Mouse (Mus musculus) testis, adult 2 months (tissue): ENCODE measurements at regions not wholly inside any gene's neighbourhood (a gene's known extent, or its start where the extent isn't known, plus 50 kb on each side); places are given as distances from the start of the nearest gene placed in this dataset.

Source experiments
- H3K27ac ChIP-seq: fragments of 200-500 bp; 2 replicates; pipeline ENCODE4 v1.5.1; 2012; ENCODE audit warnings: low read depth, low read length; ENCODE audit not compliant: control insufficient read depth, insufficient read depth
- H3K27me3 ChIP-seq: fragments of 200-500 bp; 2 replicates; pipeline ENCODE4 v1.6.1; 2012; ENCODE audit warnings: mild to moderate bottlenecking, low read length, moderate library complexity; ENCODE audit not compliant: control insufficient read depth, insufficient read depth
- H3K36me3 ChIP-seq: fragments of 200-500 bp; 2 replicates; pipeline ENCODE4 v1.6.1; 2012; ENCODE audit warnings: mild to moderate bottlenecking, low read length; ENCODE audit not compliant: control insufficient read depth, insufficient read depth
- H3K4me1 ChIP-seq: fragments of 200-500 bp; 2 replicates; pipeline ENCODE4 v1.6.1; 2012; ENCODE audit warnings: low read length; ENCODE audit not compliant: control insufficient read depth, insufficient read depth
- H3K4me3 ChIP-seq: fragments of 200-500 bp; 2 replicates; pipeline ENCODE4 v1.5.1; 2012; ENCODE audit warnings: low read depth, mild to moderate bottlenecking, low read length, moderate library complexity, mixed read lengths; ENCODE audit not compliant: control insufficient read depth
- CTCF ChIP-seq: fragments of 200-500 bp; IDR thresholded peaks from 2 replicates; pipeline ENCODE4 v1.5.1; 2012; ENCODE audit warnings: low read depth, mild to moderate bottlenecking, inconsistent platforms, low read length, moderate library complexity; ENCODE audit not compliant: control insufficient read depth, insufficient read depth, insufficient replicate concordance
- POLR2A ChIP-seq: fragments of 200-500 bp; IDR thresholded peaks from 2 replicates; pipeline ENCODE4 v1.6.1; 2012; ENCODE audit warnings: low read depth, mild to moderate bottlenecking, inconsistent platforms, low read length, moderate library complexity; ENCODE audit not compliant: control insufficient read depth

DNA sequence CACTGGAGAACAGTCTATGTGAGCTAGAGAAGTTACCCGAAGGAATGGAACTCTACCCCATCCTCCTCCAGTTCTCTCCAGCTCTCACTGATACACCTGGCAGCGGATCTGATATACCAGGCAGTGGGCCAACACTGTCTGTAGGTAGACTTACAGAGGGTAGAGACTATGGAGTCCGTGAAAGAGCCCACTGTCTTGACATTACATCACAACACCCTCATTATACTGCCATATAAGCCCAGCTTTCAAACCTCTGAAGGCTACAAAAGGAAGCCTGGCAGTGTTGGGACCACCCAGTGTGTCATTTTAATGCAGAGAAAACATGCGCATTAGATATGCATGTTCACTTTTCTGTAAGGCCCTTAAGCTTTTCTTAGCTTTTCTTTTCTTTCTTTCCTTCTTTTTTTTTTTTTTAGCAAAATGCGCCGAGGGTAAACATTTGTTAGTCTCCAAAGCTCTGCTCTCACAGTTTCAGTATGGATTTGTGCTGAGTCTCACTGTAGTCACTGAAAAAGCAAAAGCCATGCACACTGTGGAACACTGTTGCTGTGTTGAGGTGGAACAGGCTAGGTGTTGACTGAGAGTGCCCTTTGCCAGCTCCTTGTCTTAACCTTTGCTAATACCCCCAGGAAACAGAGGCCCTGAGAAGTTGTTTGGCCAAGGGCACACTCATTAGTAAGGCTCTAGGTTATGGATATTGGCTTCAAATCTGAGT, 212.4 kb upstream of the Atp5g3 start:
- TF ChIP-seq CTCF, result no peak
- no peak for TF ChIP-seq POLR2A
- no peak overlapping the region for H3K27ac ChIP-seq
- H3K27me3 ChIP-seq, result no peaks in the 10 kb centered on the region
- H3K36me3 ChIP-seq, result no peaks in the 10 kb centered on the region
- no peak overlapping the region for H3K4me3 ChIP-seq
- no peaks in the 10 kb centered on the region for H3K4me1 ChIP-seq

DNA sequence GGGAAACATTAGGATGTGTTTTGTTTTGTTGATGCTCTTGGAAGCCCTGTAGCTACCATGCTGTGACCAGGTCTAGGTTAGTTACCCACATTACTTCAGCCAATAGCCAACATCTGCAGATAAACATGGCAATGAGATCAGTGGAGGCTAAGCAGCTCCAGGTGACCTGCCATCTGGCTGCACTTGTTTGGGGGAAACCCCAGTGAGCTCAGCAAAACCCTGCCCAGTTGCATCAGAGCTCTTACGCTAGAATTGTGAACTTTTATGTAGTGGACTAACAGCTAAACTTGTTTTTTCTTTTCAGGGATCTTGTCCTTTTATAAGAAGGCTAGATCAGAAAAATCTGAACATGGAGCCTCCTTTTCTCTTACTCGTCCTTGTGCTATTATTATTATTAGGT, 211.8 kb upstream of the Atp5g3 start:
- H3K36me3 ChIP-seq, result no peaks in the 10 kb centered on the region
- H3K4me3 ChIP-seq, result no peak overlapping the region
- no peak for TF ChIP-seq CTCF
- no peak for TF ChIP-seq POLR2A
- no peaks in the 10 kb centered on the region for H3K27me3 ChIP-seq
- no peak overlapping the region for H3K27ac ChIP-seq
- no peaks in the 10 kb centered on the region for H3K4me1 ChIP-seq

GRCm38 (mm10) chr2:74120051-74120450, 208.9 kb upstream of the Atp5g3 start:
- Histone ChIP-seq H3K36me3 (no peaks in the 10 kb centered on the region), H3K27me3 (no peaks in the 10 kb centered on the region), H3K4me3 (no peak overlapping the region), H3K27ac (no peak overlapping the region), H3K4me1 (no peaks in the 10 kb centered on the region)
- no peak for TF ChIP-seq CTCF

- TF ChIP-seq CTCF, result no peak
- no peak for TF ChIP-seq POLR2A
- no peaks in the 10 kb centered on the region for H3K4me1 ChIP-seq
- H3K27ac ChIP-seq, result no peak overlapping the region
- no peaks in the 10 kb centered on the region for H3K36me3 ChIP-seq
- H3K27me3 ChIP-seq, result no peaks in the 10 kb centered on the region
- no peak overlapping the region for H3K4me3 ChIP-seq
Measured at GRCm38 (mm10) chr2:74119167-74119937, 208.2 kb upstream of the Atp5g3 start.

- no peak overlapping the region for H3K4me3 ChIP-seq
- H3K4me1 ChIP-seq, result no peaks in the 10 kb centered on the region
- TF ChIP-seq POLR2A, result no peak
- no peak for TF ChIP-seq CTCF
- H3K27ac ChIP-seq, result no peak overlapping the region
- H3K36me3 ChIP-seq, result no peaks in the 10 kb centered on the region
- H3K27me3 ChIP-seq, result no peaks in the 10 kb centered on the region
Measured at GRCm38 (mm10) chr2:74106472-74106871, 195.3 kb upstream of the Atp5g3 start.

- Histone ChIP-seq H3K36me3 (no peaks in the 10 kb centered on the region), H3K4me3 (no peak overlapping the region), H3K27me3 (no peaks in the 10 kb centered on the region), H3K4me1 (no peaks in the 10 kb centered on the region), H3K27ac (no peak overlapping the region)
- TF ChIP-seq POLR2A (no peak), CTCF (no peak)
Measured at GRCm38 (mm10) chr2:74099671-74100372, 188.7 kb upstream of the Atp5g3 start.

DNA sequence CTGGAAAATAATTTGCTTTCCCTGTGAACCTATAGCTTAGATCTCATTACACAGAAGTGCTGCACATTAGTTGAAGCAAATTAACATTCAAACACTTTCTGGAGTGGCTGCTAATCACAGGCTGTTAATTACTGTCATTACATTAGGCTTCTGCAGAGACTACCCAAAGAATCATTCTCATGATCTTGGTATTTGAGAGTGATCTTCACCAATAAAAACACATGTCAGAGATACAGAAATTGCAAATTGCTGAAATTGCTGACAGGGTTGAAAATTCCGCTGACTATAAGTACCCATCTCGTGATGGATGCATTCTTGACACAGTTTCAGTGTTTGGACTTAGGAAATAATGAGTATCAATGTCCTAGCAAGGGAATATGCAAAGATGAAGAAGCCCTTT, 185.7 kb upstream of the Atp5g3 start:
- H3K4me1 ChIP-seq, result no peaks in the 10 kb centered on the region
- no peak overlapping the region for H3K27ac ChIP-seq
- no peaks in the 10 kb centered on the region for H3K36me3 ChIP-seq
- H3K4me3 ChIP-seq, result no peak overlapping the region
- H3K27me3 ChIP-seq, result no peaks in the 10 kb centered on the region
- TF ChIP-seq CTCF (no peak), POLR2A (no peak)
